Mouse (Mus musculus): ENCODE measurements around the gene Dpysl5.

Gene Dpysl5

GRCm38 (mm10) chr5:30765596-30766370 is 54.4 kb downstream of the Dpysl5 start:
- DNase-seq, result no peak

- DNase-seq, result no peak
Observed at GRCm38 (mm10) chr5:30768082-30768481, 56.7 kb downstream of the Dpysl5 start.

- peak; percentile 9 to 16 for DNase-seq
Observed at GRCm38 (mm10) chr5:30768598-30768997, 57.2 kb downstream of the Dpysl5 start.

- DNase-seq, result no peak
Observed at GRCm38 (mm10) chr5:30769075-30769474, 57.7 kb downstream of the Dpysl5 start.

GRCm38 (mm10) chr5:30774601-30775371 is 63.4 kb downstream of the Dpysl5 start:
- DNase-seq, result peak; percentile 74 to 88

- no peak for DNase-seq
Observed at GRCm38 (mm10) chr5:30780699-30781098, 69.3 kb downstream of the Dpysl5 start.

GRCm38 (mm10) chr5:30781147-30781546 is 69.8 kb downstream of the Dpysl5 start:
- no peak for DNase-seq

GRCm38 (mm10) chr5:30787381-30787780 is 76.0 kb downstream of the Dpysl5 start:
- DNase-seq, result no peak

GRCm38 (mm10) chr5:30790047-30790446 is 78.7 kb downstream of the Dpysl5 start:
- DNase-seq, result no peak

GRCm38 (mm10) chr5:30796125-30796524 is 84.8 kb downstream of the Dpysl5 start:
- DNase-seq, result peak; percentile 36 to 81

- no peak for DNase-seq
Observed at GRCm38 (mm10) chr5:30797482-30797881, 86.1 kb downstream of the Dpysl5 start.

- no peak for DNase-seq
Observed at GRCm38 (mm10) chr5:30797982-30798381, 86.6 kb downstream of the Dpysl5 start.

GRCm38 (mm10) chr5:30798965-30799364 is 87.6 kb downstream of the Dpysl5 start:
- DNase-seq, result no peak

GRCm38 (mm10) chr5:30802724-30803467 is 91.5 kb downstream of the Dpysl5 start:
- no peak for DNase-seq

GRCm38 (mm10) chr5:30806106-30806505 is 94.7 kb downstream of the Dpysl5 start:
- DNase-seq, result peak; percentile 84 to 93

GRCm38 (mm10) chr5:30814424-30815119 is 103.2 kb downstream of the Dpysl5 start, which contains the start of gene Mapre3:
Gene Mapre3 (plus strand): TSS chr5:30814641.
- DNase-seq, result peak; percentile 89 to 91

- peak in 1 of 2 experiments; percentile 12 for DNase-seq
Observed at GRCm38 (mm10) chr5:30815120-30815465, 103.7 kb downstream of the Dpysl5 start.

GRCm38 (mm10) chr5:30816261-30816791 is 105.0 kb downstream of the Dpysl5 start:
- DNase-seq, result no peak

- DNase-seq, result peak; percentile 22 to 48
Observed at GRCm38 (mm10) chr5:30818758-30819309, 107.5 kb downstream of the Dpysl5 start.

- DNase-seq, result no peak
Observed at GRCm38 (mm10) chr5:30822689-30823088, 111.3 kb downstream of the Dpysl5 start.

- no peak for DNase-seq
Observed at GRCm38 (mm10) chr5:30823091-30823490, 111.7 kb downstream of the Dpysl5 start.
